Mouse (Mus musculus): ENCODE measurements around the gene Cyb5r3. TPM values are rescaled to one million over a fixed set of nuclear protein-coding genes. Genes with fewer than 3 reads are reported as not detected.

The Cyb5r3 gene
- polyA plus RNA-seq, 1 experiment from 2014 or later = 117 TPM

GRCm38 (mm10) chr15:83167126-83167525 lies 5.3 kb downstream of the Cyb5r3 start:
- WGBS = 28% methylated on average over 5 of the region's 5 CpGs
- H3K36me3 ChIP-seq (ENCODE audit: control insufficient read depth, insufficient read depth, low read length) = no peaks in the 10 kb centered on the region
- no peaks in the 10 kb centered on the region for H3K27me3 ChIP-seq (ENCODE audit: control insufficient read depth, insufficient read depth, low read length)
- 0 out of 2 replicates have a peak overlapping the region, but pooled peaks have one; percentile 31 for H3K9ac ChIP-seq (ENCODE audit: low read length)
- peak overlapping the region; percentile 14; the same call in 1 of the 2 replicates for H3K4me2 ChIP-seq (replicated peaks; ENCODE audit: low read depth)
- peaks cover 17% of the 10 kb centered on the region for H3K4me1 ChIP-seq (replicated peaks; ENCODE audit: control insufficient read depth, insufficient read depth)
- no peaks in the 10 kb centered on the region for H3K9me3 ChIP-seq (ENCODE audit: control insufficient read depth, low read length)
- ATAC-seq (ENCODE audit: low FRiP score, low TSS enrichment) (peak; percentile 42), DNase-seq (ENCODE audit: low spot score) (peak; percentile 80)
- H3K27ac ChIP-seq (replicated peaks) = peak overlapping the region; percentile 90
- no peak overlapping the region for H3K4me3 ChIP-seq (ENCODE audit: low read depth, low read length)
- TF ChIP-seq EP300 (optimal IDR thresholded peaks at IDR 0.05) (peak; percentile 29), CTCF (IDR thresholded peaks at IDR 0.05; ENCODE audit: low read depth) (no peak)

GRCm38 (mm10) chr15:83166642-83167041 lies 5.8 kb downstream of the Cyb5r3 start:
- H3K4me1 ChIP-seq (replicated peaks; ENCODE audit: control insufficient read depth, insufficient read depth) = peaks cover 17% of the 10 kb centered on the region
- no peak overlapping the region for H3K4me3 ChIP-seq (ENCODE audit: low read depth, low read length)
- H3K27ac ChIP-seq (replicated peaks) = peak overlapping the region; percentile 90
- peak; percentile 69 for ATAC-seq (ENCODE audit: low FRiP score, low TSS enrichment)
- H3K36me3 ChIP-seq (ENCODE audit: control insufficient read depth, insufficient read depth, low read length) = no peaks in the 10 kb centered on the region
- TF ChIP-seq CTCF (IDR thresholded peaks at IDR 0.05; ENCODE audit: low read depth) = no peak
- no peak for TF ChIP-seq EP300 (optimal IDR thresholded peaks at IDR 0.05)
- DNase-seq (ENCODE audit: low spot score) = peak; percentile 46
- H3K9ac ChIP-seq (ENCODE audit: low read length) = no peak overlapping the region
- H3K4me2 ChIP-seq (replicated peaks; ENCODE audit: low read depth) = no peak overlapping the region; the same call in 1 of the 2 replicates
- no peaks in the 10 kb centered on the region for H3K9me3 ChIP-seq (ENCODE audit: control insufficient read depth, low read length)
- WGBS = 58% methylated on average over 3 of the region's 3 CpGs
- no peaks in the 10 kb centered on the region for H3K27me3 ChIP-seq (ENCODE audit: control insufficient read depth, insufficient read depth, low read length)

- Histone ChIP-seq H3K4me2 (replicated peaks; ENCODE audit: low read depth) (no peak overlapping the region), H3K9ac (ENCODE audit: low read length) (no peak overlapping the region), H3K4me3 (ENCODE audit: low read depth, low read length) (no peak overlapping the region), H3K9me3 (ENCODE audit: control insufficient read depth, low read length) (no peaks in the 10 kb centered on the region), H3K27me3 (ENCODE audit: control insufficient read depth, insufficient read depth, low read length) (no peaks in the 10 kb centered on the region), H3K4me1 (replicated peaks; ENCODE audit: control insufficient read depth, insufficient read depth) (peaks cover 14% of the 10 kb centered on the region), H3K36me3 (ENCODE audit: control insufficient read depth, insufficient read depth, low read length) (peaks cover 4% of the 10 kb centered on the region), H3K27ac (replicated peaks) (peak overlapping the region; percentile 90)
- ATAC-seq (ENCODE audit: low FRiP score, low TSS enrichment) = no peak
- TF ChIP-seq EP300 (optimal IDR thresholded peaks at IDR 0.05) (no peak), CTCF (IDR thresholded peaks at IDR 0.05; ENCODE audit: low read depth) (no peak)
- no peak for DNase-seq (ENCODE audit: low spot score)
- WGBS = 86% methylated on average over 13 of the region's 13 CpGs
Observed at GRCm38 (mm10) chr15:83165526-83166315, 6.7 kb downstream of the Cyb5r3 start.

GRCm38 (mm10) chr15:83164971-83165471 lies 7.4 kb downstream of the Cyb5r3 start:
- Histone ChIP-seq H3K9ac (ENCODE audit: low read length) (no peak overlapping the region), H3K27ac (replicated peaks) (peak overlapping the region; percentile 61), H3K4me2 (replicated peaks; ENCODE audit: low read depth) (0 out of 2 replicates have a peak overlapping the region, but pooled peaks have one; percentile 8), H3K27me3 (ENCODE audit: control insufficient read depth, insufficient read depth, low read length) (no peaks in the 10 kb centered on the region), H3K36me3 (ENCODE audit: control insufficient read depth, insufficient read depth, low read length) (peaks cover 8% of the 10 kb centered on the region), H3K4me3 (ENCODE audit: low read depth, low read length) (no peak overlapping the region), H3K9me3 (ENCODE audit: control insufficient read depth, low read length) (no peaks in the 10 kb centered on the region), H3K4me1 (replicated peaks; ENCODE audit: control insufficient read depth, insufficient read depth) (peaks cover 10% of the 10 kb centered on the region)
- no peak for TF ChIP-seq EP300 (optimal IDR thresholded peaks at IDR 0.05)
- peak; percentile 14; the same call in 1 of the 2 replicates for TF ChIP-seq CTCF (IDR thresholded peaks at IDR 0.05; ENCODE audit: low read depth)
- DNase-seq (ENCODE audit: low spot score) = peak; percentile 72
- WGBS = 18% methylated on average over 5 of the region's 5 CpGs
- ATAC-seq (ENCODE audit: low FRiP score, low TSS enrichment) = peak; percentile 69

- peaks cover 6% of the 10 kb centered on the region; the same call in 1 of the 2 replicates for H3K4me1 ChIP-seq (replicated peaks; ENCODE audit: control insufficient read depth, insufficient read depth)
- no peak overlapping the region for H3K4me3 ChIP-seq (ENCODE audit: low read depth, low read length)
- 86% methylated on average over 11 of the region's 11 CpGs for WGBS
- peak overlapping the region; percentile 18; the same call in 1 of the 2 replicates for H3K9ac ChIP-seq (ENCODE audit: low read length)
- no peak overlapping the region for H3K27ac ChIP-seq (replicated peaks)
- DNase-seq (ENCODE audit: low spot score) = no peak
- no peaks in the 10 kb centered on the region for H3K9me3 ChIP-seq (ENCODE audit: control insufficient read depth, low read length)
- H3K27me3 ChIP-seq (ENCODE audit: control insufficient read depth, insufficient read depth, low read length) = no peaks in the 10 kb centered on the region
- H3K36me3 ChIP-seq (ENCODE audit: control insufficient read depth, insufficient read depth, low read length) = peaks cover 18% of the 10 kb centered on the region
- H3K4me2 ChIP-seq (replicated peaks; ENCODE audit: low read depth) = no peak overlapping the region
- no peak for TF ChIP-seq EP300 (optimal IDR thresholded peaks at IDR 0.05)
- TF ChIP-seq CTCF (IDR thresholded peaks at IDR 0.05; ENCODE audit: low read depth) = no peak
- ATAC-seq (ENCODE audit: low FRiP score, low TSS enrichment) = no peak
Observed at GRCm38 (mm10) chr15:83162818-83163485, 9.4 kb downstream of the Cyb5r3 start.
